Mouse (Mus musculus): ENCODE data around the gene Tnnt2. TPM values are rescaled to one million over a fixed set of nuclear protein-coding genes. Genes with fewer than 3 reads are reported as not detected.

The Tnnt2 gene
- polyA plus RNA-seq, 1 experiment from 2014 or later, result 0.45 TPM

- Histone ChIP-seq H3K36me3 (replicated peaks) (no peaks in the 10 kb centered on the region), H3K4me1 (peaks cover 11% of the 10 kb centered on the region; the same call in 1 of the 2 replicates), H3K27me3 (ENCODE audit: poor library complexity, severe bottlenecking) (peaks cover 37% of the 10 kb centered on the region), H3K9me3 (no peaks in the 10 kb centered on the region), H3K4me3 (no peak overlapping the region), H3K27ac (no peak overlapping the region)
- 64% methylated on average over 7 of the region's 7 CpGs for WGBS
- DNase-seq (ENCODE audit: extremely low spot score, low spot score), result no peak
Measured at GRCm38 (mm10) chr1:135899991-135900515, 63.9 kb downstream of the Tnnt2 start.

Other genes with a start within 250 kb of the Tnnt2 start
- 25.3 and 28.4 TPM in 2 replicates for gene Nav1, start 229.1 kb upstream of the Tnnt2 start, polyA plus RNA-seq (2016; fragmentation: Nextera tagmentation; extraction: Ambion mirVana)
- gene Csrp1, start 116.3 kb upstream of the Tnnt2 start, polyA plus RNA-seq (2016; fragmentation: Nextera tagmentation; extraction: Ambion mirVana), result 41.9 and 42.0 TPM in 2 replicates
- gene Phlda3, start 70.2 kb upstream of the Tnnt2 start, polyA plus RNA-seq (2016; fragmentation: Nextera tagmentation; extraction: Ambion mirVana), result 20.2 and 21.4 TPM in 2 replicates
- 0.55 and 1.3 TPM in 2 replicates for gene Tnni1, start 56.9 kb upstream of the Tnnt2 start, polyA plus RNA-seq (2016; fragmentation: Nextera tagmentation; extraction: Ambion mirVana)
- 3.1 and 3.7 TPM in 2 replicates for gene Lad1, start 17.8 kb upstream of the Tnnt2 start, polyA plus RNA-seq (2016; fragmentation: Nextera tagmentation; extraction: Ambion mirVana)
- 0.07 TPM in 1 of 2 replicates, not detected in the other for gene Pkp1, start 82.9 kb downstream of the Tnnt2 start, polyA plus RNA-seq (2016; fragmentation: Nextera tagmentation; extraction: Ambion mirVana)
- not detected in 2 replicates for gene Igfn1, start 170.0 kb downstream of the Tnnt2 start, polyA plus RNA-seq (2016; fragmentation: Nextera tagmentation; extraction: Ambion mirVana)
- 132 and 135 TPM in 2 replicates for gene Tmem9, start 171.8 kb downstream of the Tnnt2 start, polyA plus RNA-seq (2016; fragmentation: Nextera tagmentation; extraction: Ambion mirVana)
- gene Ascl5, start 214.4 kb downstream of the Tnnt2 start, polyA plus RNA-seq (2016; fragmentation: Nextera tagmentation; extraction: Ambion mirVana), result not detected in 2 replicates
- gene Cacna1s, start 216.4 kb downstream of the Tnnt2 start, polyA plus RNA-seq (2016; fragmentation: Nextera tagmentation; extraction: Ambion mirVana), result 0.20 TPM in 1 of 2 replicates, not detected in the other

Measured in forebrain, embryonic 10.5 days (tissue).